Mouse (Mus musculus) heart, embryonic 16.5 days (tissue): ENCODE measurements around the gene E130114P18Rik. TPM values are rescaled to one million over a fixed set of nuclear protein-coding genes. Genes with fewer than 3 reads are reported as not detected.

Source experiments
- ATAC-seq: fragments of 200-750 bp; cut with Nextera tagmentation; replicated peaks from 2 replicates; pipeline ENCODE4 v1.8.0; 2017; ENCODE audit warnings: moderate number of reproducible peaks; ENCODE audit not compliant: insufficient read depth, low FRiP score; ENCODE audit errors: extremely low read depth
- H3K27ac ChIP-seq: fragments of 300-500 bp; sonication (generic); 2 replicates; pipeline ENCODE4 v1.5.1; 2014; ENCODE audit warnings: mild to moderate bottlenecking, low read length, control low read depth, moderate library complexity
- H3K27me3 ChIP-seq: fragments of 300-500 bp; sonication (generic); 2 replicates; pipeline ENCODE4 v1.6.1; 2014; ENCODE audit warnings: low read length, mixed read lengths; ENCODE audit not compliant: control insufficient read depth, insufficient read depth
- H3K36me3 ChIP-seq: fragments of 300-500 bp; sonication (generic); 2 replicates; pipeline ENCODE4 v1.6.1; 2014; ENCODE audit not compliant: control insufficient read depth, insufficient read depth
- H3K4me1 ChIP-seq: fragments of 300-500 bp; sonication (generic); 2 replicates; pipeline ENCODE4 v1.6.1; 2014; ENCODE audit warnings: low read length, mixed read lengths; ENCODE audit not compliant: control insufficient read depth, insufficient read depth
- H3K4me2 ChIP-seq: fragments of 300-500 bp; sonication (generic); 2 replicates; pipeline ENCODE4 v1.6.1; 2014; ENCODE audit warnings: low read depth, mild to moderate bottlenecking, control low read depth, low read length
- H3K4me3 ChIP-seq: fragments of 300-500 bp; sonication (generic); 2 replicates; pipeline ENCODE4 v1.5.1; 2014; ENCODE audit warnings: mild to moderate bottlenecking, control low read depth, low read length
- H3K9ac ChIP-seq: fragments of 300-500 bp; sonication (generic); 2 replicates; pipeline ENCODE4 v1.6.1; 2014; ENCODE audit warnings: low read length, control low read depth
- H3K9me3 ChIP-seq: fragments of 300-500 bp; sonication (generic); replicated peaks from 2 replicates; pipeline ENCODE4 v1.6.1; 2016; ENCODE audit warnings: low read length; ENCODE audit not compliant: control insufficient read depth
- WGBS: fragments of 180-500 bp; shearing (Covaris S2); extraction: QIAGEN DNeasy Blood & Tissue Kit; methylation state at CpG from one replicate; pipeline ENCODE4 v1.1.7; 2014; 5-methylcytosine and 5-hydroxymethylcytosine counted together
- polyA plus RNA-seq: library from polyadenylated mRNA; unstranded; fragments of >200 nt; fragmentation: Nextera tagmentation; extraction: Ambion mirVana; gene quantifications from 2 replicates; pipeline ENCODE4 v1.2.1, GENCODE M21; 2015

Gene E130114P18Rik
- polyA plus RNA-seq, 1 experiment from 2014 or later: 0.75 TPM

DNA sequence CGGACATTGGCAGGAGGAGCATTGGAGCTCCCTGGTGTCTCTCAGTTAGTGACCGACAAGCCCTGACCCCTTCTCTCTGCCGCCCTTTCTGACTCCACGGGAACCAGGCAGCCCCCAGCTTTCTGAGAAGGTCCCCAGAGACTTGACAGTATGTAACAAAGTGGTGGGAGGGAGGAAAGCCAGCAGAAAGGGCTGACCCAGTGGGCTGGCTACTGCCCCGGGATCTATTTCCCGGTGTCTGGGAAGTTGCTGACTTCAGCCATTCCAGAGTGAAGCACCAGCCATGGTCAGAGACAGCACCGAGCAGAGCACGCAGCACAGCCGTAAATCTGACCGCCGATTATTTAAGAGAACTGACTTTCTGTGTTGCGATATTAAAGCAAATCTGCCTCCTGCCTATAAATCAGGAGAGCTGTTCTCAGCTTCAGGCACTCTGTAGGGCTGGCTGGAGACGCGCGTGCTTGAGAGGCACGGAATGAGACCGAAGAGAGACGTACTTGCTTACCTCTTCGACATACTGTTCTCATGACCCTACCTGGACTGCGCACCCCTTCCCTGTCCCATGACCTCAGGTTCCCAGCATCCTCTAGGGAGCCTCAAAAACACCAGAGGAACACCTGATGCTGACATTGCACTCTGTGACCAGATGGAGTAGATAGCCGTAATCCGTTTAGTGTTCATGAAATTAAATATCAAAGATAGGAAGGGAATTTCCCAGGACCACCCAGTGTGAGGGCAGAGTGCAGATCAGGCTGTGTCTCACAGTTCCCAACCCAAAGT lies 70.3 kb downstream of the E130114P18Rik start:
- Histone ChIP-seq H3K9ac (no peak overlapping the region), H3K4me2 (no peak overlapping the region), H3K27ac (no peak overlapping the region), H3K36me3 (no peaks in the 10 kb centered on the region), H3K4me3 (no peak overlapping the region), H3K4me1 (no peaks in the 10 kb centered on the region), H3K9me3 (no peaks in the 10 kb centered on the region), H3K27me3 (no peaks in the 10 kb centered on the region)
- WGBS: 70% methylated on average over 22 of the region's 22 CpGs
- no peak for ATAC-seq

GRCm38 (mm10) chr4:97696684-97697615 lies 80.9 kb downstream of the E130114P18Rik start:
- H3K4me3 ChIP-seq: no peak overlapping the region
- no peaks in the 10 kb centered on the region for H3K4me1 ChIP-seq
- no peak overlapping the region for H3K4me2 ChIP-seq
- WGBS: 72% methylated on average over 7 of the region's 7 CpGs
- H3K36me3 ChIP-seq: no peaks in the 10 kb centered on the region
- no peaks in the 10 kb centered on the region for H3K9me3 ChIP-seq
- H3K27ac ChIP-seq: no peak overlapping the region
- no peak overlapping the region for H3K9ac ChIP-seq
- no peak for ATAC-seq
- no peaks in the 10 kb centered on the region for H3K27me3 ChIP-seq

- ATAC-seq: no peak
- H3K9ac ChIP-seq: no peak overlapping the region
- no peaks in the 10 kb centered on the region for H3K36me3 ChIP-seq
- no peaks in the 10 kb centered on the region for H3K27me3 ChIP-seq
- no peak overlapping the region for H3K27ac ChIP-seq
- H3K4me1 ChIP-seq: no peaks in the 10 kb centered on the region
- no peak overlapping the region for H3K4me3 ChIP-seq
- no peaks in the 10 kb centered on the region for H3K9me3 ChIP-seq
- no peak overlapping the region for H3K4me2 ChIP-seq
- WGBS: 62% methylated on average over 7 of the region's 7 CpGs
Measured at GRCm38 (mm10) chr4:97695414-97696040, 82.4 kb downstream of the E130114P18Rik start.

DNA sequence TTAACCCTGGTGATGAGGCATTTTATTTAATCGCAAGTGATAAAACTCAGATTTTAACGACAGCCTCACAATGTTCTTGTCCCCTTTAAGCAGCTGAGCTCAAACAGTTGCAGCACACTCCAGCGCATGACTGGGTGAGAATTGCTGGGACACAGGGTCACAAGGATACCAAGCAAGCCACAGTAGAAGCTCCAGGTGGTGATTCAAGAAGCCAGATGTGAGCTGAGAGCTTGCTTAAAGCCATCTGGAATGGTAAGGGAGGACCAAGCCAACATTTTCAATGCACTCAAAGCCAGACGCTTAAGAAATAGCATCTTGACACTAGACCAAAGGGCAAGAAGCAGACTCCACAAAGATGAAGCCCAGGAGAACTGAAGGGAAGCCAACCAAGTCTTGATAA lies 83.9 kb downstream of the E130114P18Rik start:
- Histone ChIP-seq H3K4me1 (peaks cover 6% of the 10 kb centered on the region), H3K27me3 (no peaks in the 10 kb centered on the region), H3K9ac (no peak overlapping the region), H3K27ac (no peak overlapping the region), H3K36me3 (no peaks in the 10 kb centered on the region), H3K4me3 (no peak overlapping the region), H3K9me3 (no peaks in the 10 kb centered on the region), H3K4me2 (no peak overlapping the region)
- WGBS: 70% methylated on average over 4 of the region's 4 CpGs
- ATAC-seq: no peak

- Histone ChIP-seq H3K4me2 (no peak overlapping the region), H3K27me3 (no peaks in the 10 kb centered on the region), H3K36me3 (no peaks in the 10 kb centered on the region), H3K4me3 (no peak overlapping the region), H3K4me1 (peaks cover 6% of the 10 kb centered on the region), H3K9me3 (no peaks in the 10 kb centered on the region), H3K27ac (no peak overlapping the region), H3K9ac (no peak overlapping the region)
- no peak for ATAC-seq
- WGBS: 86% methylated on average over 4 of the region's 4 CpGs
Measured at GRCm38 (mm10) chr4:97693054-97693453, 84.8 kb downstream of the E130114P18Rik start.

- Histone ChIP-seq H3K9me3 (no peaks in the 10 kb centered on the region), H3K27ac (peak overlapping the region; percentile 25), H3K4me1 (peaks cover 6% of the 10 kb centered on the region), H3K4me2 (no peak overlapping the region), H3K4me3 (no peak overlapping the region), H3K27me3 (no peaks in the 10 kb centered on the region), H3K36me3 (no peaks in the 10 kb centered on the region), H3K9ac (no peak overlapping the region)
- 65% methylated on average over 7 of the region's 7 CpGs for WGBS
- ATAC-seq: no peak; the same call in 1 of the 2 replicates
Measured at GRCm38 (mm10) chr4:97690384-97690766, 87.5 kb downstream of the E130114P18Rik start.

DNA sequence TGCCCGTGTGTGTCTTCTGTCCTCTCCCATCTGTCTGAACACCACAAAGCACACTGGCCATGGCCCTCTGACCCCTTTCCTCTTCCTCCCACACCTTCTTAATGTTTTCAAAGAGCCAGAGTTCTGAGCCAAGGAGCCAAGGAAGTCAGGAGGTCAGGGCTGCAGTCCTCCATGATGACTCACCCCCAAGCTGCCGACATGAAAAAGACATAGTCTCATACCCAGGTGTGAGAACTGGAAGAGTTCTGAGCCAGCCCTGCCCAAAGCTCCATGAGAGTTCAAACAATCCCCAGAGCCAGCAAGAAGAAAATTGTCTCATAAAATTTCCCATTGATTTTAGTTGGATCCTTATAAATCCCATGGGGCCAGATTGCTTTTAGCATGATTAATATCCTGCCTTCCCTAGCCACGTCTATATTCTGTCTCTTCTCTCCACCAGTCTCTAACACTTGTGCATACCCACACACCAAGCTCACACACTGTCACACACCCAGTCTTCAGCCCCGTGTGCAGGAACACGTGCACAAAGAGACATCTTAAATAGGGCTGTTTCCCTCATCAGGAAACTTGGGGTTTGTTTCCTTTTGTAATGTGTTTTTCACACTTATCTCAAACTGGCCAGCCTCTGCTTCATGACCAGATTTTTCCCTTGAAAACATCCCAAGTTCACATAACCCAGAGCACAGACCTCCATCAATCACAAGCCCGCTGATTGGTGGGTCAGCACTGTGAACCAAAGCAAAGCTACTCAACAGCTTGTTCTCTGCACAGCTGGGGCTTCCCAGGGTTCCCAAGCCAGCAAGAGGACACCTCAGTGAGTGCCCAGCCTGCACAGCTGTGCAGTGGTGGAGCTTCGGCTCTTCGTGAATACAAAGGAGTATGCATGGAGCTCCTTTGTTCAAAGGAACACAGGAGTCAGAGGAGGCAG lies 88.2 kb downstream of the E130114P18Rik start:
- Histone ChIP-seq H3K9me3 (no peaks in the 10 kb centered on the region), H3K27me3 (no peaks in the 10 kb centered on the region)
- ATAC-seq: peak; percentile 83

DNA sequence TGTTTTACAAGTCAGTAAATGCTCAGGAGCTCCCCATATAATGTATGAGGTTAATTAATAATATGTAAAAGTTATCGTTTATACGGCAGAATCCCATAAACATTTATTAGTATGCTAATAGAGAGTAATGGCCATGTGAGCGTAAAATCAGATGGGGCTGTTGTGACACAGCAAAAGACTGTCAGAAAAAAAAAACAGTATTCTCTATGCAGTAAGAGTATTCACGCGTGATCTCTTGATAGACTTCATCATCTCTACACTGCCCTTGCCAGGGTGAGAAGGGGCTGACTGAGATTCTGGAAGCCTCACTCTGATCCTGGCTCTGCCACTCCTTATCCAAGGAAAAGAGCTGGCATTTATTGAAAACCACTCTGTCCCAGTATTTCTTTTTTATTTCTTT lies 91.9 kb downstream of the E130114P18Rik start:
- Histone ChIP-seq H3K27me3 (no peaks in the 10 kb centered on the region), H3K4me3 (no peak overlapping the region), H3K4me1 (peaks cover 6% of the 10 kb centered on the region), H3K9me3 (no peaks in the 10 kb centered on the region), H3K36me3 (no peaks in the 10 kb centered on the region), H3K4me2 (no peak overlapping the region), H3K9ac (no peak overlapping the region), H3K27ac (no peak overlapping the region)
- WGBS: 92% methylated on average over 5 of the region's 5 CpGs
- ATAC-seq: no peak

More for the DNA sequence above, 88.2 kb downstream of the E130114P18Rik start:
- Histone ChIP-seq H3K9ac (no peak overlapping the region), H3K4me1 (peaks cover 6% of the 10 kb centered on the region), H3K4me3 (no peak overlapping the region), H3K36me3 (no peaks in the 10 kb centered on the region), H3K27ac (peak overlapping the region; percentile 25), H3K4me2 (no peak overlapping the region)
- 41% methylated on average over 8 of the region's 8 CpGs for WGBS
